Mouse (Mus musculus) T-helper 1 cell (primary cell): ENCODE data around the gene Ccdc114.

Source experiments
- in situ Hi-C: fragments of 300-600 bp; cut with MboI, MseI; formaldehyde crosslinking; loops from one replicate; pipeline ENCODE4 v1.15.1; 2025; ENCODE audit warnings: high pct_unique_total_duplicates

Gene Ccdc114

DNA sequence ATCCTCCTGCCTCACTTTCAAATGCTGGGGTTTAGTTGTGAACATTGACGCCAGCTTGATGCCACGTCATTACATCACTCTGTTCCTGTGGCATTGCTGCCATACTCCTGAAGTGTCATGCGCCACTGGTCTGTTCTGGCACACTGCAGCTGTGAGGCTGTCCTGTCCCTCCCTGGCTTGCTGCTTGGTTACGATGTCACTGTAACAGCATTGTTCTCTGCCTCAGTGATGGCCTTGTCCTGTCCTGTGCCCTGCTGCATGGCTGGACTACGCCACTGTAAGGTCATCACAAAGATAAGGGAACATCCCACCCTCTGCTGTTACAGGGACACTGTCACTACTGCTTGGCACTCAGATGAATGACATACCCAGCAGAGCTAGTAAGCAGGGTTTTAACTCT, 57.7 kb downstream of the Ccdc114 start:
- in situ Hi-C loops = no loop called here

- in situ Hi-C loops = no loop called here
Observed at GRCm38 (mm10) chr7:45986893-45987292, 63.0 kb downstream of the Ccdc114 start.

GRCm38 (mm10) chr7:45988344-45988743, 64.5 kb downstream of the Ccdc114 start:
- in situ Hi-C loops = no loop called here

- in situ Hi-C loops = no loop called here
Observed at GRCm38 (mm10) chr7:45992470-45992869, 68.6 kb downstream of the Ccdc114 start.
